Mouse (Mus musculus) thymus, adult 2 months (tissue): ENCODE data around the gene Gm49361.

Experiments
- CTCF ChIP-seq: fragments of 200-500 bp; IDR thresholded peaks from 2 replicates; pipeline ENCODE4 v1.5.1; 2012; ENCODE audit warnings: mild to moderate bottlenecking, control low read depth, low read length, moderate library complexity, borderline replicate concordance; ENCODE audit not compliant: control insufficient read depth, poor library complexity, insufficient read depth; ENCODE audit errors: extremely low read depth
- POLR2A ChIP-seq: fragments of 200-500 bp; IDR thresholded peaks from 2 replicates; pipeline ENCODE4 v1.6.1; 2012; ENCODE audit warnings: mild to moderate bottlenecking, low read length, control low read depth, moderate library complexity; ENCODE audit not compliant: control insufficient read depth, poor library complexity, insufficient read depth; ENCODE audit errors: extremely low read depth

- TF ChIP-seq POLR2A (no peak), CTCF (no peak)
These were observed 43.9 kb downstream of the Gm49361 start for GRCm38 (mm10) chr14:57701915-57702477.
